Mouse (Mus musculus): ENCODE results near the gene Gm10717.
"Not testable (repeated sequence)": the region's sequence is repeated elsewhere in the genome, so short reads cannot be mapped to it uniquely, and the experiment has no call there.

The Gm10717 gene

GRCm38 (mm10) chr9:3025653-3026052, 436 bp downstream of the Gm10717 start:
- peak; percentile 25 for DNase-seq

- not testable (repeated sequence) for DNase-seq
Measured at GRCm38 (mm10) chr9:3026136-3026535, 919 bp downstream of the Gm10717 start.

GRCm38 (mm10) chr9:3026741-3027140, 1.5 kb downstream of the Gm10717 start:
- DNase-seq: not testable (repeated sequence)

GRCm38 (mm10) chr9:3027200-3027599, 2.0 kb downstream of the Gm10717 start:
- not testable (repeated sequence) for DNase-seq

- DNase-seq: not testable (repeated sequence)
Measured at GRCm38 (mm10) chr9:3029276-3030000, 4.2 kb downstream of the Gm10717 start.

- not testable (repeated sequence) for DNase-seq
Measured at GRCm38 (mm10) chr9:3030677-3031318, 5.6 kb downstream of the Gm10717 start.

GRCm38 (mm10) chr9:3034299-3034698, 9.1 kb downstream of the Gm10717 start, which contains the start of gene Gm17535:
TSS of gene Gm17535 (plus strand) at chr9:3034599.
- not testable (repeated sequence) for DNase-seq

GRCm38 (mm10) chr9:3036577-3036976, 11.4 kb downstream of the Gm10717 start, which contains the start of gene Gm10715:
TSS of gene Gm10715 (plus strand) at chr9:3036877.
- not testable (repeated sequence) for DNase-seq

GRCm38 (mm10) chr9:3038161-3038560, 12.9 kb downstream of the Gm10717 start:
- not testable (repeated sequence) for DNase-seq
